Mouse (Mus musculus) hindbrain, embryonic 11.5 days (tissue): Measurements from ENCODE around the gene Tefm. TPM values are rescaled to one million over a fixed set of nuclear protein-coding genes. Genes with fewer than 3 reads are reported as not detected.

Experiments used
- ATAC-seq: fragments of 200-750 bp; cut with Nextera tagmentation; 2 replicates; pipeline ENCODE4 v1.8.0; 2017; ENCODE audit warnings: mild to moderate bottlenecking, moderate TSS enrichment, moderate library complexity; ENCODE audit not compliant: low FRiP score
- DNase-seq: peaks from one replicate; pipeline ENCODE4 v3.0.0-alpha.2; 2015; ENCODE audit warnings: low spot score
- H3K27ac ChIP-seq: fragments of 300-500 bp; sonication (generic); 2 replicates; pipeline ENCODE4 v1.5.1; 2014; ENCODE audit warnings: mild to moderate bottlenecking, low read depth, low read length
- H3K27me3 ChIP-seq: fragments of 300-500 bp; sonication (generic); 2 replicates; pipeline ENCODE4 v1.6.1; 2014; ENCODE audit warnings: mild to moderate bottlenecking, low read length, moderate library complexity, mixed read lengths; ENCODE audit not compliant: control insufficient read depth, insufficient read depth
- H3K36me3 ChIP-seq: fragments of 300-500 bp; sonication (generic); 2 replicates; pipeline ENCODE4 v1.6.1; 2014; ENCODE audit warnings: mild to moderate bottlenecking, low read length, moderate library complexity, mixed read lengths; ENCODE audit not compliant: control insufficient read depth, insufficient read depth
- H3K4me1 ChIP-seq: fragments of 300-500 bp; sonication (generic); replicated peaks from 2 replicates; pipeline ENCODE4 v1.6.1; 2014; ENCODE audit warnings: low read length, mixed read lengths; ENCODE audit not compliant: control insufficient read depth, insufficient read depth
- H3K4me2 ChIP-seq: fragments of 300-500 bp; sonication (generic); replicated peaks from 2 replicates; pipeline ENCODE4 v1.6.1; 2014; ENCODE audit warnings: mild to moderate bottlenecking, low read depth, low read length
- H3K4me3 ChIP-seq: fragments of 300-500 bp; sonication (generic); 2 replicates; pipeline ENCODE4 v1.5.1; 2014; ENCODE audit warnings: low read depth, low read length
- H3K9ac ChIP-seq: fragments of 300-500 bp; sonication (generic); 2 replicates; pipeline ENCODE4 v1.6.1; 2014; ENCODE audit warnings: low read depth, low read length
- H3K9me3 ChIP-seq: fragments of 300-500 bp; sonication (generic); 2 replicates; pipeline ENCODE4 v1.6.1; 2016; ENCODE audit warnings: low read length; ENCODE audit not compliant: control insufficient read depth
- WGBS: fragments of 180-500 bp; shearing (Covaris S2); extraction: QIAGEN DNeasy Blood & Tissue Kit; methylation state at CpG from one replicate; pipeline ENCODE4 v1.1.7; 2014; 5-methylcytosine and 5-hydroxymethylcytosine counted together
- polyA plus RNA-seq: library from polyadenylated mRNA; unstranded; fragments of >200 nt; fragmentation: Nextera tagmentation; extraction: Ambion mirVana; gene quantifications from 2 replicates; pipeline ENCODE4 v1.2.1, GENCODE M21; 2014

Tefm gene
- polyA plus RNA-seq, 1 experiment from 2014 or later, result 34.6 TPM

DNA sequence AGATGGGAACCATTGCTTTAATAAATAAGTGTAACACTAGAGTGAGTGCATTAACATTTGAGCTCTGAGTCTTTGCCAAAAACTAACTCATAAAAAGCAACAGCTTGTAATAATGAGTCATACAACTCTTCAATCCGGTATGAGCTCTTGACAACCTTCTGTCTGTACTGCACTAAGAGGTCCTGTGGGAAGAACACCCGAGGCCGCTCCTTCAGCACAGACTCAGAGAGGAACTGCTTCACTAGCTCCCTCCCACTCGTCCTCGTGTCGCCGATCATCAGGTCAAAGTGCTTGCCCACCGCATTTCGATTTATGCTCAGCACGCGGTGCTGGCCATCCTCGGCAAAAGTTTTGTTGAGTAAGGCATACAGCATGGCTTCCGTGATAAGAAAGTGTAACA is 5.2 kb downstream of the Tefm start:
- Histone ChIP-seq H3K9ac (no peak overlapping the region), H3K36me3 (0 out of 2 replicates have a peak, but pooled peaks cover 2% of the 10 kb centered on the region), H3K4me1 (no peaks in the 10 kb centered on the region), H3K27me3 (no peaks in the 10 kb centered on the region), H3K4me2 (no peak overlapping the region), H3K9me3 (no peaks in the 10 kb centered on the region), H3K27ac (no peak overlapping the region), H3K4me3 (no peak overlapping the region)
- 91% methylated on average over 13 of the region's 13 CpGs for WGBS
- DNase-seq, result no peak
- ATAC-seq, result no peak

DNA sequence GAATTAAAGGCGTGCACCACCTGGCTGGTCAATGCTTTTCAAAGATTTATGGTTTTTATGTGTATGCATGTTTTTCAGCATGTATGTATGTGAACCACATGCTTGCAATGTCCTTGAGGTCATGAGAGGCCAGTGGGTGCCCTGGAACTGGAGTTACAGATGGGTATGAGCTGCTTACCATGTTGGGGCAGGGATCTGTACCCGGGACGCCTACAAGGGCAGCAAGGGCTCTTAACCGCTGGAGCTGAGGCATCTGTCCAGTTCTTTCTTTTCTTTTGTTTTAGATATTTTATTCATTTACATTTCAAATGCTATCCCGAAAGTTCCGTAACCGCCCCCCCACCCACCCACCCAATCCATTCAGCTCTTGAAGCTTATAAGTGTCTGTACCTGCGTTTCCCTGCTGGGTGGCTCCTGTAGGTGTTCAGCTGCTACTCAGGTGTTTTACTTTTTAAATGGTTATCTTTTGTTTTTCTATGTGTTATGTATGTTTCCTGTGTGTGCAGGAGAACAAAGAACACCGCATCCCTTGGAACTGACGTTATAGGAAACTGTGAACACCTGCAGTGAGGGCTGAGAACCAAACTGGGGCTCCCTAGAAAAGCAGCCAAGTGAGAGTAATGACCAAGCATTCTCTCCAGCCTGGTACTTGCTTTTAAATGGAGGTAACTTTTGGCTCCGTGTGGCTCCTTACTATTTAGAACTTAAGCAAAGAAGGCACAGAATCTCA is 5.9 kb downstream of the Tefm start:
- no peak overlapping the region for H3K9ac ChIP-seq
- ATAC-seq, result no peak

GRCm38 (mm10) chr11:80134744-80135143 is 7.2 kb downstream of the Tefm start:
- Histone ChIP-seq H3K27me3 (no peaks in the 10 kb centered on the region), H3K4me2 (no peak overlapping the region), H3K9ac (no peak overlapping the region), H3K36me3 (0 out of 2 replicates have a peak, but pooled peaks cover 2% of the 10 kb centered on the region), H3K27ac (no peak overlapping the region), H3K4me3 (no peak overlapping the region), H3K4me1 (no peaks in the 10 kb centered on the region), H3K9me3 (no peaks in the 10 kb centered on the region)
- WGBS, result 82% methylated on average over 4 of the region's 4 CpGs
- no peak for DNase-seq
- ATAC-seq, result no peak

More for the DNA sequence above, 5.9 kb downstream of the Tefm start:
- 92% methylated on average over 11 of the region's 11 CpGs for WGBS
- Histone ChIP-seq H3K9me3 (no peaks in the 10 kb centered on the region), H3K4me2 (no peak overlapping the region), H3K4me3 (no peak overlapping the region), H3K27ac (no peak overlapping the region), H3K27me3 (no peaks in the 10 kb centered on the region), H3K36me3 (0 out of 2 replicates have a peak, but pooled peaks cover 2% of the 10 kb centered on the region), H3K4me1 (no peaks in the 10 kb centered on the region)
- DNase-seq, result no peak

- WGBS, result 75% methylated on average over 1 of the region's 1 CpGs
- H3K27ac ChIP-seq, result no peak overlapping the region
- H3K36me3 ChIP-seq, result 0 out of 2 replicates have a peak, but pooled peaks cover 2% of the 10 kb centered on the region
Observed at GRCm38 (mm10) chr11:80132050-80132449, 9.9 kb downstream of the Tefm start.

GRCm38 (mm10) chr11:80116411-80116810 is 25.6 kb downstream of the Tefm start:
- Histone ChIP-seq H3K4me3 (no peak overlapping the region), H3K27ac (no peak overlapping the region), H3K4me2 (no peak overlapping the region), H3K9ac (no peak overlapping the region), H3K4me1 (no peaks in the 10 kb centered on the region), H3K9me3 (no peaks in the 10 kb centered on the region), H3K36me3 (peaks cover 3% of the 10 kb centered on the region; the same call in 1 of the 2 replicates), H3K27me3 (no peaks in the 10 kb centered on the region)
- DNase-seq, result no peak
- no peak for ATAC-seq
- 97% methylated on average over 1 of the region's 1 CpGs for WGBS

More at GRCm38 (mm10) chr11:80132050-80132449, 9.9 kb downstream of the Tefm start:
- Histone ChIP-seq H3K4me3 (no peak overlapping the region), H3K4me1 (no peaks in the 10 kb centered on the region), H3K4me2 (no peak overlapping the region), H3K9me3 (no peaks in the 10 kb centered on the region), H3K27me3 (no peaks in the 10 kb centered on the region), H3K9ac (no peak overlapping the region)
- ATAC-seq (no peak), DNase-seq (no peak)

DNA sequence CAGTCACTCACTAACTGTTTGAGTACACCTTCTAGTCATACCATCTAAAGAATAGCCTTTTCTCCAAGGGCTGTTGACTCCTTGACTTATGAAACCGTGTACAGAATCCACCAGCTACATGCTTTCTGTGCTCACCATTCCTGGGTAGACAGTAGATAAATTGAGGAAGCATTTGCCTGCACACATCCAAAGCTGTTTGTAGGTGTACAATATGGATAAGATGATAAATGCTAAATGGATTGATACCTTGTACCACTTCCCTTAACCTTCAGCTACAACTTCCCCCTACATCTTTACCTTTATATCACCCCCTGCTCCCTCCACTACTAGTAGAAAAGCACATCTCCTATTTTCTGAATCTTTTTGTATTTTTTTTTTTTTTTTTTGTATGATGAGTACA is 37.6 kb downstream of the Tefm start:
- no peak for DNase-seq
- Histone ChIP-seq H3K27me3 (no peaks in the 10 kb centered on the region), H3K4me3 (no peak overlapping the region), H3K27ac (no peak overlapping the region), H3K4me2 (no peak overlapping the region), H3K36me3 (no peaks in the 10 kb centered on the region), H3K9ac (no peak overlapping the region), H3K4me1 (no peaks in the 10 kb centered on the region), H3K9me3 (no peaks in the 10 kb centered on the region)
- 90% methylated on average over 1 of the region's 1 CpGs for WGBS
- ATAC-seq, result no peak

DNA sequence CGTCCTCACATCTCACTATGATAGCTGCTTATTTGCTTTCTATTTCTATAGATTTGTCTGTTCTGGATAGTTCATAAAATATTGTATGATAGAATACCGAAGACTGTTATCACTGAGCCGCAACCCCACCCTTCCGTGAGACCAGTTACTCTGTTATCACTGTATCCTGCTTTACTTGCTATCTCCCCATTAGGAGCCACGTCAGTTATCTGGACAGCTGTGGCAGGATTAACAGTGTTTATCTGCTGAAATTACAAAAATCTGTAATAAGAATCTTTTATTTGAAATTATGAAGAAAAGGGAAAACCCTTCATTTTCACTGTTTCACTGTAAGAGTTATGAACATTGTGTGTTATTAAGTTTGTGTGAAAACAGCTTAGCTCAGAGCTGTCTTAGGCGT is 40.7 kb downstream of the Tefm start:
- Histone ChIP-seq H3K4me1 (no peaks in the 10 kb centered on the region), H3K4me3 (no peak overlapping the region), H3K27me3 (no peaks in the 10 kb centered on the region), H3K27ac (no peak overlapping the region), H3K9me3 (no peaks in the 10 kb centered on the region), H3K9ac (no peak overlapping the region), H3K4me2 (no peak overlapping the region), H3K36me3 (no peaks in the 10 kb centered on the region)
- no peak for DNase-seq
- ATAC-seq, result no peak
- WGBS, result 94% methylated on average over 6 of the region's 6 CpGs

DNA sequence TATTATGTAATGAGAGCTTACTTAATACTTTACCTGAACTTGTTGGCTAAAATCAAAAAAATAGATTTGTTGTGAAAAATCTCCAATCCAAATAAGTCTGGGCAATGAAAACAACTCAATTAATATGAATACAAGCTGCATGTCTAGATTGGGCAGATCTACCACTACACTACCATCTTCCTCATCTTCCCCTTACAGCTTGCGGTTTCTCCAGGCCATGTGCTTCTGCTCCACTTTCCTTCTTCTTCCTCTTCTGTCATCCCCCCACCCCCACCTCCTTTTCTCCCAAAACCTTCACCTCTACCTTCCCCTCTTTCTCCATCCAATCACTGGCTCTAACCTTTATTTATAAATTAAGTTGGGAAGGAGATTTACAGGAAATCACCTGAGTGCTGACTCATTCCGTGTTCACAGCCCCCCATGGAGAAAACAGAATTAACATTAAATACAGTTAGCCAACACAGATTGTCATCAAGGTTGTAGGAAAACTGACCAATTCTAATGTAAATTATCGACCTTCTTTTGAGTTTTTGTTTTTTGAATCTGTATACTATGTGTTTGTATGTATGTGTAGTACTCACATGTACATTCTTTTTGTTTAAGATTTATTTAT is 43.4 kb downstream of the Tefm start:
- 91% methylated on average over 3 of the region's 3 CpGs for WGBS
- Histone ChIP-seq H3K4me1 (no peaks in the 10 kb centered on the region), H3K36me3 (no peaks in the 10 kb centered on the region), H3K27ac (no peak overlapping the region), H3K9me3 (no peaks in the 10 kb centered on the region), H3K27me3 (no peaks in the 10 kb centered on the region), H3K4me3 (no peak overlapping the region), H3K9ac (no peak overlapping the region), H3K4me2 (no peak overlapping the region)
- ATAC-seq, result no peak
- DNase-seq, result no peak
